Mouse (Mus musculus) heart, postnatal 36 days (tissue): ENCODE measurements around the gene Spc25. TPM values are rescaled to one million over a fixed set of nuclear protein-coding genes. Genes with fewer than 3 reads are reported as not detected.

Source experiments
- DNase-seq, 2 experiments: peaks; one replicate each; pipeline ENCODE4 v3.0.0; 2021 to 2022
- intact Hi-C: fragments of 180-260 bp; cut with DNase I; formaldehyde crosslinking; loops from one replicate; pipeline ENCODE4 v1.15.1; 2025
- total RNA-seq, 2 experiments: library from RNA; stranded (reverse); gene quantifications; 2 replicates each; pipeline ENCODE4 v1.2.3; 2021

Gene Spc25
- 1 to 10 TPM in 1 of 2 experiments, under 1 TPM in 1; 0.92 to 1.3 TPM for total RNA-seq

DNA sequence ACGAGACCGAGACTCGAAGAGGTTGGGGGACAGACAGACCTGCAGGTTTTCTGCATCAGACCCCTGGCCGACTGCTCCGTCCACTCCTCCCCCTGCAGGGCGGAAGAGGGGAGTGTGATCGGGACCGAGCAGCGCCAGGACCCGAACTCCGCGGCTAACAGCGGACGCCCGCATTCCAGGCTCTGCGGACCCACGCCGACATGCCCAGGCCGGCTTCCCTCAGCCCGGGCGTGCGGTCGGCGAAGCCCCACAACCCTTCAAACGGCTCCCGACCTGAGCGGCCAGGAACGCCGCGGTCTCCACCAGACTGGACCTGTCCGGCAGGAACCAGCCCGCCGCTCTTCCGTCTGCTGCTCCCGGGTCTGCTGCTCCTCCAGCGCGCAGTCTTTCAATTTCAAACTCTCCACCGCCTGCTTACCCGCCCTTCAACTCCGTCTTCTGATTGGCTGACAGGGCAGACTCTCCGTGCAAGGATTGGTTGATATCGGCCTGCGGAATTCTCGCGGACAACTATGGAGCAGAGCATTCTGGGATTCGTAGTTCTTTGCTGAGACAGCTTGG, at the start of gene Spc25:
TSS of gene Spc25 (minus strand) at position 404 of the 561 bp plus-strand sequence.
- intact Hi-C loops: no loop called here
- peak; percentile 84 for DNase-seq

DNA sequence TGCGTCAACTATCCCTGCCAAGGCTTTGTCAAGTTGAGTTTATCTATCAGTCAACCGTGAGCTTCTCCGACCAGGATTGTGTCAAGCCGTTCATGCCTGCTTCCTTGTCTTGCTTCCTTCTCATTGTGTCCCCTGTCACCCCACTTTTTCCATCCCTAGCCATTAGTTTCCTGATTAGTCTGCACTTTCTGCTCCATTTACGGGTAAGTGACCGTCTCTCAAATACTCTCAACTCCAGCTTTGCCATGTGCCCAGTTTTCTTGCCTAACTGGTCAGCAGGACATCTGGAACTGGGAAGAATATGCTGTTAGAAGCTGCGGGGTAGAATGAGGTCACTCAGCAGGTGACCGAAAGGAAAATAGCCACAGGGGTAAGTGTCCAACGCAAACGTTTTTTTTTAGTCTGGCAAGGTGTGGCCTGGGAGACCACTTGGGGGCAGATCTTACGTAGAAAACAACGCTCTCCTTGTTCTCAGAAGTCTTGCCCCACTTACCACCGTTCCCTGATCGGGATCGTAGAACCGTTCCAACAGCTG, 42.3 kb upstream of the Spc25 start:
- intact Hi-C loops: no loop called here
- DNase-seq: no peak

DNA sequence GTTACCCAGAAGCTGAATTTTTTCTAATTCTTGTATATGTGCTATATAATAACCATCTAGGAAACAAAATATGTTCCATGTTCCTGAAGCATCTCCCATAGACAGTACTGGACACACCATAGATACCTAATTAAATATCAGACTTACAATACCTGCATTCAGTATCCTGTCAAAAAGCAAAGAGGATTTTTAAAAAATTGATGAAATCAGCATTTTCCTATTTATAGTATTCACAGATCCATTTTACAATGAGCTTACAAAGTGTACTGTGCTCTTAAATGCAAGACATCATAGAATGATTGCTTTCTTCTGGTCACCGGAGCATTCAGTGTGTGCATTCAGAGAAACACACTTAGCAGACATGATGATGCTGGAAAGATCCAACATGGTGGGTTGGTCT, 41.1 kb upstream of the Spc25 start:
- DNase-seq: no peak
- intact Hi-C loops: no loop called here

DNA sequence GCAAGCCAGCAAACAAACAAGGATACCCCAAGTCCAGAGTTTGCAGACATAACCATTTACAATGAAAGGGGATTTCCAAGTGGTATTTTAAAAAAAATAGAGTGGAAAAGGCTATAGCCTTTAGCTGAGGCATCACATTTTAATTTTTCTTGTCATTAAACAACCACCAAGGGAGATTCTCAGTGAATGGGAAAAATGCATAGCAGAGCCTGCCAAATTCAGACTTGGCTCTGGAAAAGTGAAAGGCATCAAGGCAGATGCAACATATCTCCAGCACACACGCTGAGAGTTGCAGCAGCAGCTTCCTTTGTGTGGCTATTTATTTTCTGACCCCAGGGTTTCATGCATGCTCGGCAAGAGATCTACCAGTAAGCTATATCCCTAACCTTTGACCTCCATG, 38.9 kb upstream of the Spc25 start:
- intact Hi-C loops: no loop called here
- no peak for DNase-seq

DNA sequence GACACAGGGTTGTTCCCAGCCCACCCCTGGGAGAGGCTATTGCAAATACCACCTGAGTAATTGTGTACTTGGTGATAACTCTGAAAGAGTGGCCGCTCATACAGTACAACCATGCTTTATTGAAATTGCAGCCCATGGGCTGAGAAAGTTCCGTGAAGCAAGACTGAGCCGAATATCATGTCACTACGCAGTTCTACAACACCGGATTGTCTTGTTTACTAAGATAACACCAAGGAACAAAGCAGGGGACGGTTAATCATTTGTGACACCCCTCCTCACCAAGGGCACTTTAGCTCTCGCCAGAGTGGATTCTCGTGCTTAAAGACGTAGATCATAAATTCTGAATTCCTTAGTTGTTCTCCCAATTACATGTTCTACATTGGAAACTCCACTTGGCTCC, 33.3 kb upstream of the Spc25 start:
- DNase-seq: no peak
- intact Hi-C loops: no loop called here

DNA sequence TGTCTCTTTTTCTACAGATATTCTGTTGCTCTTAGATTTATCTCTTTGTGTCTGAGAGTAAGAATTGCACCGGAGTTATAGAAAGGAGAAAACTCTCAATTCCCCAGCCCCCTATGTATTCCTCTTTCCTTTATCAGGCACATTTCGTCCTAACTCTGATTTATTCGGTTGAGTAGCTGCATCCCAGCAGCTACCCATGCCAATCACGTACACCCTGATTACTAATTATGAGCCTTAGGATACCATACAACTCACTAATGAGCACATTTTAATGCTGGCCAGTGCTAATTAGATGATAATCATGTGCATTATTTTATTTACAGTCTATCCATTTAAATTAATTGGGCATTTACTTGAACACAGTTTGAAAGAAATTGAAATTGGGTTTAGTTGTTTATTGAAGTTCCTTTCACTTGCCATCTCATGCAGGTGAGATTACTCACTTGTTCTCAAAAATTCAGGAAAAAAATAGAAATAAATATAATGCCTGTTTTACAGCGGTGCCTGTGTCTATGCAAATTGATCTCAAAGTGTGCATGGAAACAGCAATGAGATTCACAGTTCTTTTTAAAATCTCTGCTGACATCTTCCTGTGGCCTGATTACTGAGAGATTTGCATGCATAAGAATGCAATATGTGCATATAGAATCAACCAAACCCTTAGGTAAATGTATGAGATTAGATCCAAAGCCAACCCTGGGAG, 29.1 kb upstream of the Spc25 start:
- DNase-seq: no peak
- intact Hi-C loops: no loop called here

DNA sequence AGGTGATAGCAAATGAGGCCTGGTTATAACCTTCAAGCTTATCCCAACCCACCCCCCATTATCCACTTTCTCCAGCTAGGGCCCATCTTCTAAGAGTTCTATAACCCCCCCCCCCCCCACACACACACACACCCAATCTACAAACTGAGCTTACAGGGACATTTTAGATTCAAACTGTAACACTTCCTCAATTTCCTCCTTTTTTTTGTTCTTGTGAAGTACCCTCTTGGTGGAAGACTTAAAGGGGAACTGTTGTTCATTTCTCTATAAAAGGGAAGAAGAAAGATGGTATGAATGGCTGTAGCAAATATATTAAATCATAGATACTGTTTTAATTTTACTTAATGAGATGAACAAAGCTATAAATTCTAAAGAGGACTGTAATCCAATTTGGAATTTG, 26.1 kb upstream of the Spc25 start:
- intact Hi-C loops: no loop called here
- DNase-seq: no peak

DNA sequence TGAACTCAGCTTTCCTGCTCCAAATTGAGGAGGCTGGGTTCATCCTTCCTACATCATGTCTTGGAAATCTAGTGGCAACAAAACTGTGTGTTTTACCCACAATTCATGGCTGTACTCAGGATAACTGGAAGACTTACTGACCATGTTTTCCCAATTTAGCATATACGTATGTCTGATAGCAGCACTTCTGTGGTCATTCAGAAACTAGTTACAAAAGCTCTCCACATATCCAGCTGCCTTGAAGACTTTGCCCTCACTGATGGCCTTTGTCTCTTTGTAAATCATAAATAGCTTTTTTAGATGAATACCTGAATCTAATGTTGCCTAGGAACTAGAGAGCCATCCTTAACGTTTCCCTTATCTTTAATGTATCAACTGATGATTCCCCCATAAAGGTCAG, 24.1 kb upstream of the Spc25 start:
- DNase-seq: no peak
- intact Hi-C loops: no loop called here

DNA sequence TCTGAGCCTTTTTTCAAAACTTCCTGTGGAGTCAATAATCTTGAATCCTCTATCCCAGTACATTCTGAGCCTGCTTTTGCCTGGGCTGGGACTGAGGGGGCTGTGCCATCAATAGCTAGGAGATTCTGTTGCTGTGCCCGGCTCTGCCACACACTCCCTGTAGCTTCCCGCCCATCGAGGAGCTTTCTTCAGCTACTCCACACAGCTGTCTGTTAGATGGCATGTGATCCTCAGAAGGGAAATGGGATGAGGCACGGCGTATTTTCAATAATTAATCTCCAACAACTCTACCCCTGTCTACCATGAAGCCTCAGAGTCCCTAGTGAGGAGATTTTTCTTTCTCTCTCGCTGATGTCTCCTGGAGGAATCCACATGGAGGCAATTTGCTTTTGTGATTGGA, 22.6 kb upstream of the Spc25 start:
- no peak for DNase-seq
- intact Hi-C loops: no loop called here

DNA sequence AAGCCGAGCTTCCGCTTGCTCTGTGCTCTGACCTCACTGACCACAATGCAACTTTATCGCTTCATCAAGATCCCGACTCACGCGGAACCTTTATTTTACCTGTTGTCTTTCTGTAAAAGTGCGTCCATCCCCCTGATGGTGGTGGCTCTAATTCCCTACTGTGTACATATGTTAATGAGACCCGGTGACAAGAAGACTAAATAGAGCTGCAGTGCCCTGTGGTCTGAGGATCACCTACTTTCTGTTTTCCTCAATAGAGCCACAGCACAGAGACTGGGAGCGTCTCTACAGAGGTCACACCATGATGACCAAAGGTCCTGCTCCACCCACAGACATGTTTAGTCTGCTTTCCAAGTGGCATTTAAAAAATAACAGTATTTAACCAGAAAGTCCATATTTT, 20.9 kb upstream of the Spc25 start:
- no peak for DNase-seq
- intact Hi-C loops: no loop called here

DNA sequence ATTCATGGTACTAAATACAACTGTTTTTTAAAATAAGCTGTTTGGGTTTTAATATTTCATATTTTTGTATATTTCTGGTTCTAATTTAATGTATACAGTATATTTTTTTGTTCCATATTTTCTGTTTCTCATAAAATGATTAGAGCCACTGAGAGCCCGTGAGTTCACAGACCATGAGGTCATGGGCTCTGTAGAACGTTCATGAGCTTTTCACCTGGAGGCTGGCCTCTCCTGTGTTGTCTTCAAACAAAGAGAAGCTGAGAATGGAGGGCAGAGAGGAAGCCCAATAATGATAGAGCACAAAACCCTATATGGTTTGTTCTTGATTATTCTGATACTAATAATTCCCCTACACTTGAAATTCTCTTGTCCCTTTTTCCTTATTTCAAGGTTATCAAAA, 18.7 kb upstream of the Spc25 start:
- no peak for DNase-seq
- intact Hi-C loops: no loop called here

DNA sequence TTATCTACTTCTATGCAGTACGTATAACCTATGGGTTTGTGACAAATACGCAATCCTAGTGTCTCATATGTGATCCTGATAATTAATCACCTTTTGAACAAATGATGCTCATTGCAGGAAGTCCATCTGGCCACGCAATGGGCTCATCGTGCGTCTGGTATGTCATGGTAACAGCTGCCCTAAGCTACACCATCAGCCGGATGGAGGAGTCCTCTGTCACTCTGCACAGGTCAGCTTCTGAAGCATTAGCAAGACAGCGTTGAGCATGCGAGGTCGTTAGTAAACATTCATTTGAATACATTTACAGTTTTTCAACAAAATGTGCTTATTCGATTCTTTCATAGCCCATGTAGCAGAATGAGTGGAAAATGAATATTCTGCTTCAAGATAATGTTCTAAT, 16.8 kb upstream of the Spc25 start:
- no peak for DNase-seq
- intact Hi-C loops: no loop called here

DNA sequence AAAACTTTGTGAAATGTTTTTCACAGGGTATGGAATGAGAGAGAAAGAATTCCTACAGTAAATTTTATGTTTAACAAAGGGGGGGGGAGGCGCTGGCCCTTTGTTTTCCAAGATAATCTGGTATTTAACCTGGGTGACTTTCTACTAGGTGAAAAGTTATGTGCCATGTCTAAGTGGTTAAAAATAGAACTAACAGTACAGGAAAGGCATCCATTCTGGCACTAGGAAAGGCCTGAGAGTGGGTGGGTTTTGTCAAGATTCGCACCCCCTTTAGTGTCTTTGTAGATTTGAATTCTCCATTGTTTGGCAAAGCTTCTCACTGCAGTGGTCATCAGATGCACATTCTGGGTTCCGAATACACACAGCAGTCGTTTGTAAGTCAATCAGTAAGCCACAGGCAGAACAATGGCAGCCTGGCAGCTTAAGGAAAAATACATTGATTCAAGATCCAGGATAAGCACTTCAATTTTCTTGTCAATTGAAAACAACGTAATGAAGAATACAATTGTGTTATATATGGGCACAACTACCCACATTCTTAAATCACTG, 15.9 kb upstream of the Spc25 start:
- intact Hi-C loops: no loop called here
- DNase-seq: no peak

DNA sequence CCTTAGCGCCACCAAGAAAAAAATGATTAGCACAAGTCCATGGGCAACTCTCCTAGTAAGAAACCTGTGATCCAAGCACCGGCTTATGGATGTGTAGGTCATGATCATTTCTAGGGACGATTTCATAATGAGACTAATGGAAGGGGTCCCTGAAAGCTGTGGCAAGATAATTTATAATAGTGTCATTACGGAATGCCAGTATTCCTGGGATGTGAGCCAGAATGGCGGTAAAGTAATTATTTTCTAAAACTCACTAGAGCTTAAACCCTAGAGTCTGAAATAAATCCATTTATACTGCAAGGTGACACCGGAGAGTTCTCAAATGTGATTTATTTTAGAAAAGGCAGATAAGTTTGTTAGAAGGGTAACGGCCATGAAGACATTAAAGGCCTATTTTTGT, 9.2 kb upstream of the Spc25 start:
- intact Hi-C loops: no loop called here
- no peak for DNase-seq

DNA sequence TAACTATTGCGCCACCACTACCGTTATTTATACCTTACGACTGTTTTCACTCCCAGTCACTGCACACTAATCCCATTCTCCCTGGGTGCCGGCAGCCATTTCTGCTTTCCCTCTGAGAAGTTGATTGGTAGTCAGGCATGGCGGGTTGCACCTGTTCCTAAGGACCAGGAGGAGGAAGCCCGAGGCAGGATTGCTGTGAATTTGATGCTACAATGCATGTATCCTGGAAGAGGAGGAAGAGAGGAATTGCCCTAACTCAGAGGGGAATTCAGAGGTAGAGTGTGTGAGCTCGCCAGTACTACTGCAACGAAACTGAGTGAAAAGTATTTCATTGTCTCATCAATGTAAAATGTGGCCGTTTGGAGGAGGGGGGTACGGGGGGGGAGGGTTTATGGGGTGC, 6.7 kb upstream of the Spc25 start:
- intact Hi-C loops: no loop called here
- DNase-seq: no peak

DNA sequence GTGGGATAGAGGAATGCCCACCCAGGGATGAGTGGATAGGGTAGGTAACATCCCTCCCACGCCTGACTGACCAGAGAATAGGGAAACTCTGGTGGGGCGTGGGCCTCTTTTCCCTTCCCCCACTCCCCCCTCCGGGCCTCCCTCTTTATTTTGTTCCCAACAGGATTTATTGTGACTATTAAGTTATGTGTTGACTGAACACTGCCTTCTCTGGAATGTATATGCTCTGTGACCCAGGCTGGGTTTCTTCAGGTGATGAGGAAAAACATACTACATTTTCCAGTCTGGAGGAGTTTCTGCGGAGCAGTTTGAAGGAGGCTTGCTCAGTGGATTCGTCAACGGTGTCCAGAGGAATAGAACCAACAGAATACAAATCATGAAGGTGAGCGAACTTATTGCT, 4.8 kb upstream of the Spc25 start, which contains the start of gene G6pc2:
TSS of gene G6pc2 (plus strand) at position 301 of the 400 bp plus-strand sequence.
- intact Hi-C loops: no loop called here
- no peak for DNase-seq

DNA sequence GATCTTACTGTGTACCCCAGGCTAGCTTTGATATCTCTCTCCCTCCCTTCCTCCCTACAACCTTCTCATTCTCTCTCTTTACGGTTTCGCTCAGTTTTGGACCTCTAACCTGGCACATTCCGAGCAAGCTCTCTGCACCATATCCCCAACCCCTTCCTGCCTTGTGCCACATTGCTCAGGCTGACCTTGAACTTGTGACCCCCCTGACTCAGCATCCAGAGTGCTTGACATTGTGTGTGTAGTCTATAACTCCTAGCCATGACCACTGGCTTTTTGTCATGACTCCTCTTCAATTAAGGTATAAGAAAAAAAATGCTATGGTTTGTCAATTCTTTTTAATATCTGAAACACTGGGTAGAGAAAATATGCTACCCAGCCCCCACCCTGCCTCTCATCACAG, 3.7 kb upstream of the Spc25 start:
- intact Hi-C loops: no loop called here

DNA sequence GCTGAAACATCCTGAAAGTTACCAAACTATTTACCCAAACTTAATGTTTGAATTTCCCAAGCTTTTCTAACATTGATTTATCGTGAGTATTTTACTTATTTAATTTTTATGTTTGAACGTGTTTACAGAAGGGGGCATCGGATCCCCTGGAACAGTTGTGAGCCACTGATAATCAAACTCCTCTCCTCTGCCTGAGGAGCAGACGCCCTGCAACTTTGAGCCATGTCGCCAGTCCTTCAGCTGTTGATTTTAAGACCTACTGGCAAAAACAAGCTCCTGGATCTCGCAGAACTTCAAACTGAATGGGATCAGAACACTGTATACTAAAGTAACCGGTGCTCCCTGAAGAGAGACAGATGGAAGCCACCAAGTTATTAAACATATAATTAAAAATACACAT, 529 bp upstream of the Spc25 start:
- DNase-seq: peak in 1 of 2 experiments; percentile 12
- intact Hi-C loops: no loop called here

More for the DNA sequence above, 3.7 kb upstream of the Spc25 start:
- DNase-seq: no peak

DNA sequence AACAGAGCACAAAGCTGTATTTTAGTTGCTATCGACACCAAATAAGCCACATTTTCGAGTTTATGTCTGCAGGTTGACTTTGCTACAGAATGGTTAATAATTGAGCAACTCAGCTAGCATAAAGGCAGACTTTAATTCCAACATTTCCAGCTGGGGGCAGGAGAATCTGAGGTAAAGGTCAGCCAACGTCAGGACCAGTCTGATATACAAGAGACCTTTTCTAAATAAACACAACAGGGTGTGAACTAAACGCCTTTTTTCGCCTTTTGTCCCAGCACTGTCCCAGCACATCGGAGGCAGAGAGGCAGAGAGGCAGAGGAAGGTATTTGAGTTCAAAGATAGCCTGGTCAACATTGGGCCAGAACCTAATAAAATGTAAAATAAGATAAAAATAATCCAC, 809 bp downstream of the Spc25 start:
- intact Hi-C loops: no loop called here
- no peak for DNase-seq

DNA sequence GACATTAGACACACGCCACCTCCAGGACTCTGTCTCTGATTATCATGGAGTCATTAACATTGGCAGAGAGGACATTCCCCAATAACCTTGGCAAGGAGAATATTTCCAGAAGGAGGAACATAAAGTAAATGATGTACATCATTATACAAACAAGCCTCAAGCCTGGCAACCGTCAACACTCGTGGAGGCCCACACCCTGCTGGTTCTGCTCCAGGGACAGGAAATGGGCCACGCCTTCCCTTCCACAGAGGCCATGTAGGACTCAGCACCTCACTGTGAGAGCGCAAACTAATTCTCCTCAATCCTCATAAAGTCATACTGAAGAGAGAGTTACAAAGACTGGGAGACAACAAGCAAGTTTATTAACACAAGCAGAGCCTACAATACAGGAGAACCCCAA, 12.4 kb downstream of the Spc25 start:
- DNase-seq: no peak
- intact Hi-C loops: no loop called here

DNA sequence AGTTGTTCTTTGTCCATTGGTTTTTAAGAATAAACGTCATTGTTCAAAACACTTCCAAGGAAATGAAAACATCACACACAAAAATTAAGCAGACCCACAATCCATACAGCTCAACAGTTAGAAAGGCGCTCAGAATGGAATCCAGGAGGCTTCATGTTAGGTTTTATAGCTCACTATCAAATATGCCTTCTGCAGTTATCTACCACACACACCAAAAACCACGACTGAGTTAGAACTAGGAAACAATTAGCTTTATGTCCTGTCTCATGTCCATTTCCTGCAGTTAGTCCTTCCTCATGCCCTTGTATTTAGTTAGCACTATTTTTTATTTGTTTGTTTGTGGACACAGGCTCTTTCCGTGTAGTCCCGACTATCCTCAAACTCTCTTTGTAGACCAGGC, 14.9 kb downstream of the Spc25 start:
- intact Hi-C loops: no loop called here
- DNase-seq: no peak

DNA sequence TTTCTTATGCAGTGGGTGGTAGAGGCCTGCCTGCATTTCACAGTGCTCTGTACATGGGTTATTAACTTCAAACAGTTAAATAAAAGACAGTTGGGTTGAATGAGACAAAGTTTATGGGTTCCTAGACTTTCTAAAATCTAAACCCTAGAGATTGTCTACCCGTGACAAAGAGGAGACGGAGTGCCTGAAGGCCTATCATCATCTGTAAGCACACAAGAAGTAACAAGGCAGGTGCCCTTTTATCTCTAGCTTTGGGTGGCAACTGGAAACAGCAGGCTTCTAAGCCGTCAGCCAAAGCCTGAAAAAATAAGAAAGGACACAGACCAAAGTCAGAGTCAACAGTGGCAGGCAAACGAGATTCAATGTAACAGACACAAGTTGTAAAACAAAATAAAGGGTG, 16.8 kb downstream of the Spc25 start:
- DNase-seq: no peak
- intact Hi-C loops: no loop called here
